Mouse (Mus musculus) embryonic facial prominence, embryonic 14.5 days (tissue): ENCODE results near the gene Otulin. TPM values are rescaled to one million over a fixed set of nuclear protein-coding genes. Genes with fewer than 3 reads are reported as not detected.

Experiments
- ATAC-seq: fragments of 200-750 bp; cut with Nextera tagmentation; 2 replicates; pipeline ENCODE4 v1.8.0; 2017; ENCODE audit warnings: low read depth, moderate number of reproducible peaks, moderate TSS enrichment
- DNase-seq: peaks from one replicate; pipeline ENCODE4 v3.0.0-alpha.2; 2015; ENCODE audit warnings: low spot score
- H3K27ac ChIP-seq: fragments of 300-500 bp; sonication (generic); replicated peaks from 2 replicates; pipeline ENCODE4 v1.5.1; 2014; ENCODE audit warnings: low read depth, mild to moderate bottlenecking, low read length, moderate library complexity
- H3K27me3 ChIP-seq: fragments of 300-500 bp; sonication (generic); replicated peaks from 2 replicates; pipeline ENCODE4 v1.6.1; 2014; ENCODE audit warnings: low read length; ENCODE audit not compliant: control insufficient read depth, insufficient read depth
- H3K36me3 ChIP-seq: fragments of 300-500 bp; sonication (generic); 2 replicates; pipeline ENCODE4 v1.6.1; 2014; ENCODE audit warnings: low read length, mixed read lengths; ENCODE audit not compliant: control insufficient read depth, insufficient read depth
- H3K4me1 ChIP-seq: fragments of 300-500 bp; sonication (generic); 2 replicates; pipeline ENCODE4 v1.6.1; 2014; ENCODE audit warnings: antibody characterized with exemption, low read length; ENCODE audit not compliant: control insufficient read depth, insufficient read depth
- H3K4me2 ChIP-seq: fragments of 300-500 bp; sonication (generic); 2 replicates; pipeline ENCODE4 v1.6.1; 2014; ENCODE audit warnings: low read depth, mild to moderate bottlenecking, low read length, moderate library complexity, mixed read lengths
- H3K4me3 ChIP-seq: fragments of 300-500 bp; sonication (generic); 2 replicates; pipeline ENCODE4 v1.5.1; 2014; ENCODE audit warnings: low read depth, mild to moderate bottlenecking, low read length
- H3K9ac ChIP-seq: fragments of 300-500 bp; sonication (generic); 2 replicates; pipeline ENCODE4 v1.6.1; 2014; ENCODE audit warnings: low read depth, mild to moderate bottlenecking, low read length, moderate library complexity, mixed read lengths
- H3K9me3 ChIP-seq: fragments of 300-500 bp; sonication (generic); 2 replicates; pipeline ENCODE4 v1.6.1; 2016; ENCODE audit warnings: low read length; ENCODE audit not compliant: control insufficient read depth
- WGBS: fragments of 180-500 bp; shearing (Covaris S2); extraction: QIAGEN DNeasy Blood & Tissue Kit; methylation state at CpG from one replicate; pipeline ENCODE4 v1.1.7; 2014; 5-methylcytosine and 5-hydroxymethylcytosine counted together
- polyA plus RNA-seq: library from polyadenylated mRNA; unstranded; fragments of >200 nt; fragmentation: Nextera tagmentation; extraction: Ambion mirVana; gene quantifications from 2 replicates; pipeline ENCODE4 v1.2.1, GENCODE M21; 2014

The Otulin gene
- polyA plus RNA-seq = 39.7 and 41.3 TPM in 2 replicates

DNA sequence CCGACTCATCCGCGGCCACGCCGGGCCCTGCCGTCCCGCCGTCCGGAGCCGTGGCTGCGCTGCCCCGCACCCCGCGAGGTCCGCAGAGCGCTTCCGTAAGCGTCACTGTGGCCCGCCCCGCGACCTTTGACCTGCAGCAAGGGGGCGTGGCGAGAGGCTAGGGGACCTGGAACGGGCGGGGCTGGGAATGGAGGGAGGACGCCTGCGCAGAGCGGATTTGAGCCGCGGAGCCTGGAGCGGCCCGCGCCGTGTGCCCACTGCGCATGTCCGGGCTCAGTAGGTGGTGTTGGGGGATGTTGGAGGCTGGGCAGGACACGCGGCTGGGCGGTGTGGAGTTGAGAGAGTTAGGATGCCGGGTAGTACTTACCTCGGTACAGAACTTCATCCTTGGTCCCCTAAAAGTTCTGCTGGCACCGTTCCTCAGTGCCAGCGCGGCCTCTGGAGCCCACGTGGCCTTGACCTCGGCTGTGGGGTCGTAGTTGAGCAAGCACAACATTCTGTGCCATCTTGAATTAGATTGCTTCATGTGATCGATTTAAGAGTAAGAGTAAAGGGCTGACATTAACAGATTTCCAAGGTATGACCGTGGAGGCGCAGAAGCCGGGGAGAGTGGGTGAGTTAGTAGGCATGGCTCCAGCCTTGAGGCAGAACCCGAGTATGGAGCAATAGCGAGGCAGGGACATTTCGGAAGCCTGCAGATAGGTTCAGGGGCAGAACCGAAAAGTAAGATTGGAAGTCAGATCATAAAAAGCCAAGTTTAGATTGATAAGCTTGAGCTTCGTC lies at the start of gene Otulin:
Gene Otulin (minus strand): TSS at position 93 of the 783 bp plus-strand sequence.
- peak within 1 kb of the TSS; percentile 91 for H3K4me3 ChIP-seq
- peak within 1 kb of the TSS; percentile 72; the same call in 1 of the 2 replicates for H3K27ac ChIP-seq
- DNase-seq (peak; percentile 98), ATAC-seq (peak; percentile 98)
- H3K9me3 ChIP-seq = no peaks in the 10 kb centered on the region
- H3K4me1 ChIP-seq = peaks cover 16% of the 10 kb centered on the region
- peak within 1 kb of the TSS; percentile 82 for H3K4me2 ChIP-seq
- H3K9ac ChIP-seq = peak within 1 kb of the TSS; percentile 87
- no peaks in the 10 kb centered on the region for H3K27me3 ChIP-seq
- WGBS = 6% methylated on average over 41 of the region's 56 CpGs
- H3K36me3 ChIP-seq = peaks cover 14% of the 10 kb centered on the region; the same call in 1 of the 2 replicates

GRCm38 (mm10) chr15:27678511-27678910 lies 48.0 kb upstream of the Otulin start:
- H3K27me3 ChIP-seq = no peaks in the 10 kb centered on the region
- no peaks in the 10 kb centered on the region for H3K36me3 ChIP-seq
- 72% methylated on average over 9 of the region's 9 CpGs for WGBS
- H3K4me3 ChIP-seq = no peak overlapping the region
- H3K9me3 ChIP-seq = no peaks in the 10 kb centered on the region
- H3K4me2 ChIP-seq = no peak overlapping the region
- H3K4me1 ChIP-seq = peaks cover 4% of the 10 kb centered on the region; the same call in 1 of the 2 replicates
- DNase-seq (no peak), ATAC-seq (no peak)
- H3K9ac ChIP-seq = no peak overlapping the region
- H3K27ac ChIP-seq = no peak overlapping the region

DNA sequence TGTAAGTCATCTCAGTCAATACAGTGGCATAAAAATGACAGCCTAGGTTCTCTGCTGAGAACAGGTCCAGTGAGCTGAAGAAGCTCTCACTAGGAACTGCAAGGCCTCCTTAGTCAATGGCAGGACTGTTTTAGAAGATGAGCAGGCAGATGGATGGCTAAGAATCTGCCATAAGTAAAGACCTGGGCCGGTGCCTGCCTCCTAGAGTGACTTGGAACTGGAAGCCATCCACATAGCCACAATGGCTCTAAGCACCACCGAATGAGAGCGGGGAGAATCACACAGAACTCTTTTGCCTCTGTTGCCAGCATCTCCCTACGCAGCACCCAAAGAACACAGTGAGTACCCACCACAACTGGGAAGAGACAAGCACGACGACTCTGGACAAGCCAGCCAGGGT lies 47.3 kb upstream of the Otulin start:
- WGBS = 96% methylated on average over 6 of the region's 6 CpGs
- ATAC-seq (no peak), DNase-seq (no peak)
- no peak overlapping the region for H3K27ac ChIP-seq
- no peaks in the 10 kb centered on the region for H3K36me3 ChIP-seq
- H3K4me3 ChIP-seq = no peak overlapping the region
- H3K9me3 ChIP-seq = no peaks in the 10 kb centered on the region
- H3K27me3 ChIP-seq = no peaks in the 10 kb centered on the region
- H3K4me2 ChIP-seq = no peak overlapping the region
- H3K9ac ChIP-seq = no peak overlapping the region
- H3K4me1 ChIP-seq = peaks cover 4% of the 10 kb centered on the region; the same call in 1 of the 2 replicates

- Histone ChIP-seq H3K9me3 (no peaks in the 10 kb centered on the region), H3K27ac (no peak overlapping the region), H3K4me2 (no peak overlapping the region), H3K27me3 (no peaks in the 10 kb centered on the region), H3K36me3 (no peaks in the 10 kb centered on the region), H3K9ac (no peak overlapping the region), H3K4me3 (no peak overlapping the region), H3K4me1 (peaks cover 4% of the 10 kb centered on the region; the same call in 1 of the 2 replicates)
- ATAC-seq (no peak), DNase-seq (no peak)
- WGBS = 57% methylated on average over 9 of the region's 9 CpGs
Observed at GRCm38 (mm10) chr15:27676211-27676610, 45.7 kb upstream of the Otulin start.

GRCm38 (mm10) chr15:27675122-27675521 lies 44.6 kb upstream of the Otulin start:
- Histone ChIP-seq H3K9ac (no peak overlapping the region), H3K4me1 (no peaks in the 10 kb centered on the region), H3K9me3 (no peaks in the 10 kb centered on the region), H3K27me3 (no peaks in the 10 kb centered on the region), H3K27ac (no peak overlapping the region), H3K4me2 (no peak overlapping the region), H3K4me3 (no peak overlapping the region), H3K36me3 (no peaks in the 10 kb centered on the region)
- no peak for DNase-seq
- no peak for ATAC-seq
- 86% methylated on average over 7 of the region's 7 CpGs for WGBS

GRCm38 (mm10) chr15:27674041-27674440 lies 43.5 kb upstream of the Otulin start:
- Histone ChIP-seq H3K9me3 (no peaks in the 10 kb centered on the region), H3K4me2 (no peak overlapping the region), H3K9ac (no peak overlapping the region), H3K27ac (no peak overlapping the region), H3K27me3 (no peaks in the 10 kb centered on the region), H3K4me1 (no peaks in the 10 kb centered on the region), H3K4me3 (no peak overlapping the region), H3K36me3 (no peaks in the 10 kb centered on the region)
- WGBS = 78% methylated on average over 6 of the region's 6 CpGs
- ATAC-seq = no peak
- no peak for DNase-seq

GRCm38 (mm10) chr15:27673151-27673550 lies 42.7 kb upstream of the Otulin start:
- Histone ChIP-seq H3K4me2 (no peak overlapping the region), H3K4me1 (no peaks in the 10 kb centered on the region), H3K27ac (no peak overlapping the region), H3K36me3 (no peaks in the 10 kb centered on the region), H3K9ac (no peak overlapping the region), H3K9me3 (no peaks in the 10 kb centered on the region), H3K27me3 (no peaks in the 10 kb centered on the region), H3K4me3 (no peak overlapping the region)
- DNase-seq (no peak), ATAC-seq (no peak)
- 86% methylated on average over 6 of the region's 6 CpGs for WGBS

- no peaks in the 10 kb centered on the region for H3K9me3 ChIP-seq
- H3K4me2 ChIP-seq = no peak overlapping the region
- WGBS = 65% methylated on average over 8 of the region's 8 CpGs
- H3K4me3 ChIP-seq = no peak overlapping the region
- no peaks in the 10 kb centered on the region for H3K36me3 ChIP-seq
- ATAC-seq = peak; percentile 41; the same call in 1 of the 2 replicates
- H3K9ac ChIP-seq = no peak overlapping the region
- no peak overlapping the region for H3K27ac ChIP-seq
- DNase-seq = no peak
- no peaks in the 10 kb centered on the region for H3K27me3 ChIP-seq
- no peaks in the 10 kb centered on the region for H3K4me1 ChIP-seq
Observed at GRCm38 (mm10) chr15:27672259-27672658, 41.8 kb upstream of the Otulin start.
